Mouse (Mus musculus): Measurements from ENCODE around the gene Cnnm3. TPM values are rescaled to one million over a fixed set of nuclear protein-coding genes. Genes with fewer than 3 reads are reported as not detected.

The Cnnm3 gene
- total and polyA plus RNA-seq, 3 experiments: 4.2 to 9.9 TPM; not detected in 1

GRCm38 (mm10) chr1:36568776-36569175, 57.1 kb downstream of the Cnnm3 start:
- H3K4me1 ChIP-seq (ENCODE audit: control insufficient read depth in 1 of 2, insufficient read depth in 2 of 2, low read length in 2 of 2): no peaks in the 10 kb centered on the region
- no peaks in the 10 kb centered on the region; a peak in 4 of 4 replicates for H3K27me3 ChIP-seq (ENCODE audit: control insufficient read depth in 1 of 2, insufficient read depth in 2 of 2, low read length in 2 of 2)
- no peak for DNase-seq (ENCODE audit: low read depth, low spot score)

GRCm38 (mm10) chr1:36569694-36570276, 58.1 kb downstream of the Cnnm3 start:
- Histone ChIP-seq H3K9ac (ENCODE audit: control insufficient read depth, low read depth, low read length, poor library complexity, severe bottlenecking) (no peak overlapping the region), H3K27me3 (ENCODE audit: control insufficient read depth in 1 of 2, insufficient read depth in 2 of 2, low read length in 2 of 2) (no peaks in the 10 kb centered on the region; a peak in 3 of 4 replicates), H3K4me1 (ENCODE audit: control insufficient read depth in 1 of 2, insufficient read depth in 2 of 2, low read length in 2 of 2) (no peaks in the 10 kb centered on the region), H3K36me3 (ENCODE audit: control insufficient read depth in 1 of 2, insufficient read depth in 2 of 2, low read length in 2 of 2) (no peaks in the 10 kb centered on the region), H3K27ac (ENCODE audit: control insufficient read depth, low read depth, low read length) (no peak overlapping the region), H3K79me2 (ENCODE audit: control insufficient read depth, insufficient read depth, low read length, poor library complexity) (no peaks in the 10 kb centered on the region), H3K4me3 (ENCODE audit: control insufficient read depth in 1 of 2, insufficient read depth in 1 of 2, low read depth in 2 of 2, low read length in 2 of 2) (no peak overlapping the region), H3K9me3 (replicated peaks; ENCODE audit: insufficient read depth, low read length) (no peaks in the 10 kb centered on the region)
- DNase-seq (ENCODE audit: low read depth, low spot score): no peak
- no peak for TF ChIP-seq MYC (IDR thresholded peaks at IDR 0.05; ENCODE audit: low read depth, low read length)

More at GRCm38 (mm10) chr1:36568776-36569175, 57.1 kb downstream of the Cnnm3 start:
- H3K36me3 ChIP-seq (ENCODE audit: control insufficient read depth in 1 of 2, insufficient read depth in 2 of 2, low read length in 2 of 2): no peaks in the 10 kb centered on the region
- TF ChIP-seq USF1 (IDR thresholded peaks at IDR 0.05; ENCODE audit: low read depth, low read length) (no peak), MXI1 (IDR thresholded peaks at IDR 0.05; ENCODE audit: low read depth, low read length) (no peak), JUND (IDR thresholded peaks at IDR 0.05; ENCODE audit: low read depth, low read length) (no peak), SIN3A (IDR thresholded peaks at IDR 0.05; ENCODE audit: low read length) (no peak), UBTF (IDR thresholded peaks at IDR 0.05; ENCODE audit: borderline replicate concordance, insufficient read depth, low read depth, low read length) (no peak), MEF2A (IDR thresholded peaks at IDR 0.05; ENCODE audit: extremely low read depth, insufficient replicate concordance, low read depth, low read length, poor library complexity, severe bottlenecking) (no peak), EP300 (IDR thresholded peaks at IDR 0.05; ENCODE audit: low read depth in 1 of 2, low read length in 2 of 2) (no peak), CHD1 (IDR thresholded peaks at IDR 0.05; ENCODE audit: low read depth, low read length) (no peak), MAFK (IDR thresholded peaks at IDR 0.05; ENCODE audit: borderline replicate concordance, low read depth, low read length) (no peak), GABPA (IDR thresholded peaks at IDR 0.05; ENCODE audit: low read depth, low read length) (no peak), ZKSCAN1 (IDR thresholded peaks at IDR 0.05; ENCODE audit: low read depth, low read length) (no peak), ELF1 (IDR thresholded peaks at IDR 0.05; ENCODE audit: low read depth, low read length) (no peak)
- no peak overlapping the region for H3K4me3 ChIP-seq (ENCODE audit: control insufficient read depth in 1 of 2, insufficient read depth in 1 of 2, low read depth in 2 of 2, low read length in 2 of 2)
- H3K79me2 ChIP-seq (ENCODE audit: control insufficient read depth, insufficient read depth, low read length, poor library complexity): no peaks in the 10 kb centered on the region
- H3K27ac ChIP-seq (ENCODE audit: control insufficient read depth, low read depth, low read length): no peak overlapping the region
- no peak overlapping the region for H3K9ac ChIP-seq (ENCODE audit: control insufficient read depth, low read depth, low read length, poor library complexity, severe bottlenecking)
- H3K9me3 ChIP-seq (replicated peaks; ENCODE audit: insufficient read depth, low read length): no peaks in the 10 kb centered on the region

- no peak for TF ChIP-seq GABPA (IDR thresholded peaks at IDR 0.05; ENCODE audit: low read depth, low read length)
- no peak for TF ChIP-seq POLR2A (IDR thresholded peaks at IDR 0.05; ENCODE audit: control insufficient read depth in 1 of 2, insufficient read depth in 1 of 2, low read depth in 1 of 2, low read length in 2 of 2, poor library complexity in 1 of 2)
- TF ChIP-seq JUND (IDR thresholded peaks at IDR 0.05; ENCODE audit: low read depth, low read length): no peak
- no peak for TF ChIP-seq MYC (IDR thresholded peaks at IDR 0.05; ENCODE audit: low read depth, low read length)
- no peak for TF ChIP-seq ZKSCAN1 (IDR thresholded peaks at IDR 0.05; ENCODE audit: low read depth, low read length)
- no peak for TF ChIP-seq RCOR1 (IDR thresholded peaks at IDR 0.05; ENCODE audit: low read depth, low read length)
- no peak for TF ChIP-seq HCFC1 (IDR thresholded peaks at IDR 0.05; ENCODE audit: low read depth, low read length)
- no peak for TF ChIP-seq GATA1 (IDR thresholded peaks at IDR 0.05; ENCODE audit: low read depth, low read length)
- TF ChIP-seq MAFK (IDR thresholded peaks at IDR 0.05; ENCODE audit: borderline replicate concordance, low read depth, low read length): no peak
- TF ChIP-seq TCF12 (IDR thresholded peaks at IDR 0.05; ENCODE audit: low read depth, low read length): no peak
- TF ChIP-seq POLR2AphosphoS5 (IDR thresholded peaks at IDR 0.05; ENCODE audit: borderline replicate concordance, low read depth, low read length): no peak
- no peak for TF ChIP-seq TBP (IDR thresholded peaks at IDR 0.05; ENCODE audit: low read depth, low read length)
- TF ChIP-seq ZNF384 (IDR thresholded peaks at IDR 0.05; ENCODE audit: low read depth, low read length): no peak
- no peak for TF ChIP-seq SMC3 (IDR thresholded peaks at IDR 0.05; ENCODE audit: low read depth, low read length)
- TF ChIP-seq UBTF (IDR thresholded peaks at IDR 0.05; ENCODE audit: borderline replicate concordance, insufficient read depth, low read depth, low read length): no peak
- no peak for TF ChIP-seq MAZ (IDR thresholded peaks at IDR 0.05; ENCODE audit: low read depth, low read length)
- TF ChIP-seq NELFE (IDR thresholded peaks at IDR 0.05; ENCODE audit: low read depth, low read length): no peak
- no peaks in the 10 kb centered on the region for H3K4me1 ChIP-seq (ENCODE audit: control insufficient read depth in 1 of 2, insufficient read depth in 2 of 2, low read length in 2 of 2)
- no peaks in the 10 kb centered on the region for H3K36me3 ChIP-seq (ENCODE audit: control insufficient read depth in 1 of 2, insufficient read depth in 2 of 2, low read length in 2 of 2)
- H3K79me2 ChIP-seq (ENCODE audit: control insufficient read depth, insufficient read depth, low read length, poor library complexity): no peaks in the 10 kb centered on the region
- no peak for DNase-seq (ENCODE audit: low read depth, low spot score)
- H3K9me3 ChIP-seq (replicated peaks; ENCODE audit: insufficient read depth, low read length): no peaks in the 10 kb centered on the region
- no peak overlapping the region for H3K4me3 ChIP-seq (ENCODE audit: control insufficient read depth in 1 of 2, insufficient read depth in 1 of 2, low read depth in 2 of 2, low read length in 2 of 2)
- no peaks in the 10 kb centered on the region; a peak in 3 of 4 replicates for H3K27me3 ChIP-seq (ENCODE audit: control insufficient read depth in 1 of 2, insufficient read depth in 2 of 2, low read length in 2 of 2)
- H3K9ac ChIP-seq (ENCODE audit: control insufficient read depth, low read depth, low read length, poor library complexity, severe bottlenecking): no peak overlapping the region
- H3K27ac ChIP-seq (ENCODE audit: control insufficient read depth, low read depth, low read length): no peak overlapping the region
Observed at GRCm38 (mm10) chr1:36570320-36570719, 58.7 kb downstream of the Cnnm3 start.

Measured in MEL (cell line).